Mouse (Mus musculus) CD4-positive, CD25-positive, alpha-beta regulatory T cell, adult 9 weeks (primary cell): ENCODE measurements around the gene Opn3. TPM values are rescaled to one million over a fixed set of nuclear protein-coding genes. Genes with fewer than 3 reads are reported as not detected.

Experiments used
- polyA plus RNA-seq: library from polyadenylated mRNA; unstranded; fragments of 100-300 nt; shearing (Covaris generic); gene quantifications from one replicate; pipeline ENCODE4 v1.2.1, GENCODE M21; 2017

Opn3 gene
- not detected for polyA plus RNA-seq

GRCm38 (mm10) chr1:175692246-175692996 lies at the start of gene Opn3, which contains the start of gene Chml:
Gene Opn3 (minus strand): TSS chr1:175692776.
Gene Chml (minus strand): TSS chr1:175692901.

GRCm38 (mm10) chr1:175698293-175698692 lies 5.7 kb upstream of the Opn3 start, which contains the start of gene Wdr64:
Gene Wdr64 (plus strand): TSS chr1:175698593.

GRCm38 (mm10) chr1:175625257-175625879 lies 67.2 kb downstream of the Opn3 start, which contains the start of gene Fh1:
Gene Fh1 (minus strand): TSS chr1:175625635.

DNA sequence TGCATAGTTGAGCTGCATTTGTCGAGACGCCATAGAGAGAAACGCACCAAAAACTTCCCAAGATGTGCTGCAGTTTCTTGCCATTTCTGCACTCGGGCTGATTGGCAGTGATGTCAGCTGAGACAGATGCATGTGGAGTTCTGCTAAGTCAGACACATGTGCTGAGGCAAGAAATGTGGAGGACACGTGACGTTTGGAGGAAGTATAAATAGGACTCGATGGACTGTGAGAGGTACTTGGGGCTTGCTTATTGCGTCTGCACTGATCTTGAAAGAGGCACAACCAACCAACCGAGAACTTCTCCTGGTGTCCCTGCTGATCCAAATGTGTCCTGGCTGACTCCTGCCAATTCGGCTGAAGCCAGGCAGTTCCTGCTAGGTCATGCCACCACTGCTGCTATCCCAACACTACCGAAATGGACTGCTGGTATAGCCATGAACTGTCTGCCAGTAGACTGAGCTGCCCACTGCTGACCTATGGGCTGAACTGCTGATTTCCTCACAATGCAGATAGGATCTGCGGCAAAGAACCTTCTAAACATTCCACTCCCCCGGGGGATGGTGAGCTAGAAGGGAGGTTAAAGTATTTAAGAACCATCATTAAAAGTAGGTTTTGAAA lies 72.7 kb downstream of the Opn3 start, which contains the start of gene Kmo:
Gene Kmo (plus strand): TSS at position 568 of the 618 bp plus-strand sequence.

Other genes starting within 250 kb of the Opn3 start
- not detected for gene Rgs7, start 200.3 kb downstream of the Opn3 start, polyA plus RNA-seq
- 0.84 TPM for gene Kmo, start 72.4 kb downstream of the Opn3 start, polyA plus RNA-seq
- 91.2 TPM for gene Fh1, start 67.1 kb downstream of the Opn3 start, polyA plus RNA-seq
- gene Chml, start 125 bp upstream of the Opn3 start, polyA plus RNA-seq, result 0.43 TPM
- not detected for gene Wdr64, start 5.8 kb upstream of the Opn3 start, polyA plus RNA-seq
- 5.3 TPM for gene Exo1, start 187.8 kb upstream of the Opn3 start, polyA plus RNA-seq
- not detected for gene Gm38100, start 227.6 kb upstream of the Opn3 start, polyA plus RNA-seq